Mouse (Mus musculus) hindbrain, postnatal 0 days (tissue): Measurements from ENCODE around the gene Maml3. TPM values are rescaled to one million over a fixed set of nuclear protein-coding genes. Genes with fewer than 3 reads are reported as not detected.

ENCODE experiments used
- ATAC-seq: fragments of 200-750 bp; cut with Nextera tagmentation; 2 replicates; pipeline ENCODE4 v1.8.0; 2017; ENCODE audit warnings: mild to moderate bottlenecking, moderate TSS enrichment, moderate library complexity
- DNase-seq: peaks from one replicate; pipeline ENCODE4 v3.0.0-alpha.2; 2015; ENCODE audit warnings: low spot score
- H3K27ac ChIP-seq: fragments of 300-500 bp; sonication (generic); 2 replicates; pipeline ENCODE4 v1.5.1; 2014; ENCODE audit warnings: mild to moderate bottlenecking
- H3K27me3 ChIP-seq: fragments of 300-500 bp; sonication (generic); 2 replicates; pipeline ENCODE4 v1.6.1; 2014; ENCODE audit warnings: low read length, mixed read lengths; ENCODE audit not compliant: insufficient read depth
- H3K36me3 ChIP-seq: fragments of 300-500 bp; sonication (generic); 2 replicates; pipeline ENCODE4 v1.6.1; 2014; ENCODE audit warnings: low read length, mixed read lengths; ENCODE audit not compliant: insufficient read depth
- H3K4me1 ChIP-seq: fragments of 300-500 bp; sonication (generic); 2 replicates; pipeline ENCODE4 v1.6.1; 2014; ENCODE audit warnings: antibody characterized with exemption, low read length, mixed read lengths; ENCODE audit not compliant: insufficient read depth
- H3K4me2 ChIP-seq: fragments of 300-500 bp; sonication (generic); 2 replicates; pipeline ENCODE4 v1.6.1; 2014; ENCODE audit warnings: low read depth, mild to moderate bottlenecking, low read length, moderate library complexity, mixed read lengths
- H3K4me3 ChIP-seq: fragments of 300-500 bp; sonication (generic); 2 replicates; pipeline ENCODE4 v1.5.1; 2014; ENCODE audit warnings: low read length
- H3K9ac ChIP-seq: fragments of 300-500 bp; sonication (generic); replicated peaks from 2 replicates; pipeline ENCODE4 v1.6.1; 2014; ENCODE audit warnings: mild to moderate bottlenecking, low read length, moderate library complexity, mixed read lengths
- H3K9me3 ChIP-seq: fragments of 300-500 bp; sonication (generic); 2 replicates; pipeline ENCODE4 v1.6.1; 2016; ENCODE audit warnings: low read length, mixed read lengths
- CTCF ChIP-seq: IDR thresholded peaks from 2 replicates; pipeline ENCODE4 v1.5.1; 2016; ENCODE audit warnings: antibody characterized with exemption, control low read depth, low read depth
- WGBS: fragments of 180-500 bp; shearing (Covaris S2); extraction: QIAGEN DNeasy Blood & Tissue Kit; methylation state at CpG from one replicate; pipeline ENCODE4 v1.1.7; 2014; 5-methylcytosine and 5-hydroxymethylcytosine counted together
- polyA plus RNA-seq: library from polyadenylated mRNA; unstranded; fragments of >200 nt; fragmentation: Nextera tagmentation; extraction: Ambion mirVana; gene quantifications from 2 replicates; pipeline ENCODE4 v1.2.1, GENCODE M21; 2015
- total RNA-seq: library from RNA; depleted of rRNA; stranded (reverse); fragments of >200 nt; gene quantifications from 2 replicates; pipeline ENCODE4 v1.2.3, GENCODE M21; 2014

The Maml3 gene
- total and polyA plus RNA-seq, 2 experiments from 2014 or later = 4.8 to 18.8 TPM

DNA sequence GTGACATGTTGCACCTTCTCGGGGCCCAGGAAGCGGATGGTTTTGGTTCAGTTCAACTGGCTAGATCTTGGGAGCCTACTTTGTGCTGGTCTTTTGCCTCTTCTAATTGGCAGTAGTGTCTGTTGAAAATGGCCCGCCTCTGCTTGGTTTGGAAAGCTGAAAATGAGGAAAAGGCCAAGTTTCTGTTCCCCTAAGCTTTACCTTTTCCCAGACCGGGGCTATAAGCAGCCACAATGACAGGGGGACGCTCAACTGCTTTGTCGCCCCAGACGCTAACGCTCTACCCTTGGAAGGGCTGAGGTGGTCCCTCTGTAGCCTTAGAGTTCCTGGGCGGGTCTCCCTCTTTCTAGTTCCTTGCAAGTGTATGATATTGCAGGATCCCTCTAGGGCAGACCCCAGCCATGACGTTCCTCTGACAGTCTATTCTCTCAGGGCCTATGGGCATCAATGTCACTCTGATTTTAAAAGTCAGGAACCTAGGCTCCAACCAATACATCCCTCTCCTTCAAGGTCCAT is 315.4 kb downstream of the Maml3 start:
- H3K9me3 ChIP-seq = no peaks in the 10 kb centered on the region
- peak overlapping the region; percentile 81 for H3K27ac ChIP-seq
- no peak overlapping the region; the same call in 1 of the 2 replicates for H3K4me3 ChIP-seq
- ATAC-seq = no peak
- H3K4me2 ChIP-seq = peak overlapping the region; percentile 51
- H3K36me3 ChIP-seq = no peaks in the 10 kb centered on the region
- WGBS = 24% methylated on average over 10 of the region's 10 CpGs
- no peak for DNase-seq
- peaks cover 19% of the 10 kb centered on the region for H3K4me1 ChIP-seq
- TF ChIP-seq CTCF = no peak
- no peaks in the 10 kb centered on the region for H3K27me3 ChIP-seq
- H3K9ac ChIP-seq = peak overlapping the region; percentile 38; the same call in 1 of the 2 replicates

DNA sequence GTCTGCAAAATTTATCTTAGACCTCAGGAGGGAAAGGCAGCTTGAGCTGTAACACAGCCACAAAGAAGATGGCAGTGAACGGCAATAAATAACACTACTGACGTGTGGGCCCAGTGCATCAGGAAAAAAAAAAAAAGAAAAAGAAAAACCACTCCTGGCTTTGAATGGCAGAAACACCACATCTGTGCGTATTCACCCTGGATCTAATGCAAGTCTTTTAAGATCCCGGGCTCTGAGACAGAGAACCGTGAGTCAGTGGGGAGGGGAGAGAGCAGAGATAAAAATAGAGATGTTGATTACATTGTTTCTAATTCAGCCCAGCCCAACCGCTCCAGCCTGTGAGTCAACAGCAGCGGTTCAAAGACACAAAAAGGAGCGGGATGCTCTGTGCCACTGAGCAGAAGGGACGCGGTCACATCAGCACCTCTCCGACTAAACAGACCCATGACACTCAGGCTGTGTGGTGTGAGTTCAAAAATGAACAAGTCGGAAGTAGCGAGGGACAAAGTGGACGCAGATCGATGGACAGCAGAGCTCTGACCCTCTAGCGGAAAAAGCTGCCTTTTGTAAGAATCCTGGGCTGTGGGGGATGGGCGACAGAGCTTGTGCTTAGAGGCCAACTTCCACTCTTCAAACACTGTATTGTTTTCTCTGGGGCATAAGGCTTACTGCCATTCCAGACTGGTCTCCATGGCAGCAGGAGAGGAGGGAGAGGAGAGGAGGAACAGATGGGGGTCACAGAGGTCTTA is 316.1 kb downstream of the Maml3 start:
- peaks cover 19% of the 10 kb centered on the region for H3K4me1 ChIP-seq
- peak overlapping the region; percentile 38 for H3K9ac ChIP-seq
- ATAC-seq = peak; percentile 87
- H3K4me2 ChIP-seq = peak overlapping the region; percentile 51
- DNase-seq = peak; percentile 85
- 1% methylated on average over 17 of the region's 17 CpGs for WGBS
- H3K9me3 ChIP-seq = no peaks in the 10 kb centered on the region
- TF ChIP-seq CTCF = peak; percentile 35
- H3K27me3 ChIP-seq = no peaks in the 10 kb centered on the region
- peak overlapping the region; percentile 81 for H3K27ac ChIP-seq
- no peaks in the 10 kb centered on the region for H3K36me3 ChIP-seq
- peak overlapping the region; percentile 20 for H3K4me3 ChIP-seq

DNA sequence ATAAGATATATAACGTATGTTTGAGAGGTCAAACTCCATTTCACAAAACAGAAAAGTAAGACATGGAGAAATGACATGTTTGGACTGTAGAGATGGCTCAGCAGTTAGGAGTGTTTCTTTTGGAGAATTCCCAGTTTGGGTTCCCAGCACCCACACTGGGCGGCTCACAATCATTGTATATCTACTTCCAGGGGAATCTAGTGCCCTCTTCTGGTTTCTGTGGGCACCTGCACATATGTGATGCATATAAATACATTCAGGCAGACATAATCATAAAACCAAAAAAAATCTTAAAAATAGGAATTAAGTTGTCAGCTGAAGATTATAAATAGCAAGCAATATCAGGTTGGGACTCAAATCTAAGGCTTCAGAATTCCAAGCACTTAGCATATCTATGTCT is 316.9 kb downstream of the Maml3 start:
- no peak for ATAC-seq
- no peaks in the 10 kb centered on the region for H3K36me3 ChIP-seq
- WGBS = 97% methylated on average over 2 of the region's 2 CpGs
- H3K9me3 ChIP-seq = no peaks in the 10 kb centered on the region
- no peak overlapping the region for H3K4me3 ChIP-seq
- H3K9ac ChIP-seq = no peak overlapping the region
- H3K27me3 ChIP-seq = no peaks in the 10 kb centered on the region
- no peak overlapping the region for H3K4me2 ChIP-seq
- no peak overlapping the region for H3K27ac ChIP-seq
- no peak for DNase-seq
- peaks cover 19% of the 10 kb centered on the region for H3K4me1 ChIP-seq
- TF ChIP-seq CTCF = peak; percentile 30; the same call in 1 of the 2 replicates

DNA sequence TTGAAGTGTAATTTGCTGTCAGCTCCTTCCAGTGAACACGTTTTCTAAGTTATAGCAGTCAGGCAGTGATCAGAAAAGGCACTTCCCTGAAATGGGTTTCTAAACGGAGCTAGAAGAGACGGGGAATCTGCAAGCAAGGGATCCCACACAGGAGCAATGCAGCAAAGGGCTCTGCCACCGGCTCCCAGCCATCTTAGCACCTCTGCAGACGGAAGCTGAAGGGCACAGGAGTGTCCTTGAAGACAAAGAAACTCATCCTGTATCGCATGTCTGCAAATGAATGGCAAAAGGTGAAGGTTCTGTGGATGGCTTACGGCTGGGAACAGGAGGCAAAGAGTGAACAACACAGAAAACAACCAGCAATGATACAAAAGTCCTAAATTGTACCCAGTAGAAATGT is 319.1 kb downstream of the Maml3 start:
- WGBS = 74% methylated on average over 7 of the region's 7 CpGs
- H3K36me3 ChIP-seq = no peaks in the 10 kb centered on the region
- H3K4me1 ChIP-seq = peaks cover 19% of the 10 kb centered on the region
- no peak for ATAC-seq
- H3K9ac ChIP-seq = no peak overlapping the region
- DNase-seq = no peak
- no peak for TF ChIP-seq CTCF
- H3K9me3 ChIP-seq = no peaks in the 10 kb centered on the region
- H3K27me3 ChIP-seq = no peaks in the 10 kb centered on the region
- H3K4me3 ChIP-seq = no peak overlapping the region
- peak overlapping the region; percentile 41; the same call in 1 of the 2 replicates for H3K27ac ChIP-seq
- no peak overlapping the region for H3K4me2 ChIP-seq

DNA sequence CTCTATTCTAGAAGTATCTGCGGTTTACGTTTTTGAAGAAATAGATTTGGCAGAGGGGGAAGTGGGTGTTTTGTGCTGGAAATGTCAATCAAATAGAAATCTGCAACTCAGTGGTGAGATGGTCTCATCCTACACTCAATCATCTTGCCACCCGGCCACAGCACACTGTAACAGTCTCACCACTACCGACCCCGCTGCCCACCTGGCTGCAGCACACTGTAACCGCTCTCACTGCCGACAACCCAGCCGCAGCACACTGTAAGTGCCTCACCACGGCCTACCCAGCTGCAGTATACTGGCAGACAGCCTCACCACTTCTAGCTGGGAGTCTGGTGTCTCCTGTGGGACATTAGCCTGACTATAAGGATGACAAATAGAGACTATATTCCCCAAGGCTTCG is 322.7 kb downstream of the Maml3 start:
- Histone ChIP-seq H3K9me3 (no peaks in the 10 kb centered on the region), H3K4me3 (no peak overlapping the region), H3K27me3 (no peaks in the 10 kb centered on the region), H3K36me3 (no peaks in the 10 kb centered on the region), H3K27ac (no peak overlapping the region), H3K4me1 (peaks cover 13% of the 10 kb centered on the region), H3K4me2 (no peak overlapping the region), H3K9ac (no peak overlapping the region)
- TF ChIP-seq CTCF = no peak
- WGBS = 75% methylated on average over 10 of the region's 10 CpGs
- DNase-seq (no peak), ATAC-seq (no peak)

DNA sequence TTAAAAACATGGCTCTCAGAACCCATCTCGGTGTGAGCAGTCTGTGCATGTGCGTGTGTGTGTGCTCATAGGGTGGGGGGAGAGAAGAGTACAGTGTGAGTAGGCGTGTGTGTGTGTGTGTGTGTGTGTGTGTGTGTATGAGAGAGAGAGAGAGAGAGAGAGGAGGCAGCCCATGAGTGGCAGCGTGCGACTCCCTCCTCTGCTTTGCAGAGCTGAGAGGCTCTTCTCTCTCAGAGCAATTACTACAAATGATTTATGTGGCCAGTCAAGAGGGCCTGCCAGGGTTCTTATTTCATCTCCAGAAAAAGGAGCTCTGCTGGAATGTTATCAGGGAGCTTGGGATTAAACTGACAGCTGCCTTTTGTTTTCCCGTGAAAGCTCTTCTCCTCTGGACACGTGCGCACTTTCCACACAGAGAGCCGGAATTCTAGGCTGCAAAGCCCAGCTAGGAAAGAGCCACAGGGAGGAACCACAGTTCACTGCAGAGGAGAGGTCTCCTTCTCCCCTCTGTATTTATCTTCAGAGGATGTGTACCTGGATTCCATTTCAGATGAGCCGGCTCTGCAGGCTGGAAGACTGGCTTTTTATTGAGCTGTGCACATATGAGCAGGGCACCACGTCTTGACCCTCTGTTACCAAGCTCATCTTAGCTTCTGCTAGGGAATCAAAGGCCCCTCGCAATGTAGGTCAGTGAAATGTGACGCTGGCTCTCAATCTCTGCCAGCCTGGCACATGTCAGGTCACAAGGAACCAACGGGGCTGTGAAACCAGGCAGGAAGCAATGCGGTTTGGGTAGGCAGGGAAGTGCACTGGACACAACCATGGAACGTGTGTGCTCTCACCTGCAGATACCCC is 325.9 kb downstream of the Maml3 start:
- 22% methylated on average over 16 of the region's 16 CpGs for WGBS
- 0 out of 2 replicates have a peak overlapping the region, but pooled peaks have one; percentile 17 for H3K9ac ChIP-seq
- peak overlapping the region; percentile 79 for H3K27ac ChIP-seq
- peak; percentile 73 for ATAC-seq
- no peak for TF ChIP-seq CTCF
- no peaks in the 10 kb centered on the region for H3K27me3 ChIP-seq
- H3K4me2 ChIP-seq = no peak overlapping the region
- no peaks in the 10 kb centered on the region for H3K36me3 ChIP-seq
- peak; percentile 65 for DNase-seq
- H3K9me3 ChIP-seq = no peaks in the 10 kb centered on the region
- H3K4me1 ChIP-seq = peaks cover 13% of the 10 kb centered on the region
- H3K4me3 ChIP-seq = no peak overlapping the region
